Mouse (Mus musculus): ENCODE measurements at regions not wholly inside any gene's neighbourhood (a gene's known extent, or its start where the extent isn't known, plus 50 kb on each side); places are given as distances from the start of the nearest gene placed in this dataset.

GRCm38 (mm10) chr7:75026191-75026590, 282.9 kb downstream of the Sv2b start:
- no peak for TF ChIP-seq CTCF (IDR thresholded peaks at IDR 0.05; ENCODE audit: low read depth)

DNA sequence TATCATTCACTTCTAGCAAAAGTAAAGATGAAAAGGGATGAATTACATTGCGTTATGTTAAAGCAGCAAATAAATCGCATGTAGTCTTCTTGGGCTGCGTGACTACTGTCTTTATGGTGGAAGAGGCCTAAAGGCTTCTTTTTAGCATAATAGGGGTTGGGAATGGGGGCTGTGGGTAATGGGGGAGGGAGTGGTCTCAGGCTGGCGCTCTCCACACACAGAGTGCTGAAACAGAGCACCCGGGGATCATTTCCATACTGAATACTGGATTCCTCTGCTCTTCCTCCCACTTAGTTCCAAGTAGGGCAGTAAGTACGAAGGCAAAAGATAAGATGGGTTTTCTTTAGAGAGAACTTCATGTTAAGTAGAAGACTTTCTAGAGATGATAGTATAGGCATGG, 287.1 kb downstream of the Sv2b start:
- ATAC-seq (ENCODE audit: insufficient read depth, low read depth) = no peak
- WGBS = 47% methylated on average over 6 of the region's 6 CpGs
- TF ChIP-seq EP300 (IDR thresholded peaks at IDR 0.05; ENCODE audit: low read depth) (no peak), CTCF (IDR thresholded peaks at IDR 0.05; ENCODE audit: low read depth) (no peak)

More at GRCm38 (mm10) chr7:75026191-75026590, 282.9 kb downstream of the Sv2b start:
- Histone ChIP-seq H3K27me3 (ENCODE audit: control insufficient read depth, insufficient read depth, low read length) (no peaks in the 10 kb centered on the region), H3K4me3 (ENCODE audit: low read depth, low read length) (no peak overlapping the region), H3K27ac (ENCODE audit: low read depth) (no peak overlapping the region), H3K4me2 (ENCODE audit: low read depth, low read length) (no peak overlapping the region), H3K4me1 (ENCODE audit: control insufficient read depth, insufficient read depth) (no peaks in the 10 kb centered on the region), H3K9ac (replicated peaks; ENCODE audit: low read depth, low read length) (no peak overlapping the region), H3K9me3 (replicated peaks; ENCODE audit: control insufficient read depth, low read length) (0 out of 2 replicates have a peak, but pooled peaks cover 3% of the 10 kb centered on the region), H3K36me3 (replicated peaks; ENCODE audit: control insufficient read depth, insufficient read depth, low read length) (no peaks in the 10 kb centered on the region)
- DNase-seq (ENCODE audit: low spot score) (no peak), ATAC-seq (ENCODE audit: insufficient read depth, low read depth) (no peak)
- WGBS = 31% methylated on average over 2 of the region's 2 CpGs

GRCm38 (mm10) chr7:75018640-75019039, 290.4 kb downstream of the Sv2b start:
- DNase-seq (ENCODE audit: low spot score) (peak; percentile 43), ATAC-seq (ENCODE audit: insufficient read depth, low read depth) (no peak)
- H3K27ac ChIP-seq (ENCODE audit: low read depth) = no peak overlapping the region
- no peaks in the 10 kb centered on the region for H3K4me1 ChIP-seq (ENCODE audit: control insufficient read depth, insufficient read depth)
- TF ChIP-seq CTCF (IDR thresholded peaks at IDR 0.05; ENCODE audit: low read depth) (no peak), EP300 (IDR thresholded peaks at IDR 0.05; ENCODE audit: low read depth) (no peak)
- no peaks in the 10 kb centered on the region for H3K9me3 ChIP-seq (replicated peaks; ENCODE audit: control insufficient read depth, low read length)
- no peak overlapping the region for H3K4me2 ChIP-seq (ENCODE audit: low read depth, low read length)
- H3K36me3 ChIP-seq (replicated peaks; ENCODE audit: control insufficient read depth, insufficient read depth, low read length) = no peaks in the 10 kb centered on the region
- no peak overlapping the region for H3K9ac ChIP-seq (replicated peaks; ENCODE audit: low read depth, low read length)
- 39% methylated on average over 7 of the region's 7 CpGs for WGBS
- no peaks in the 10 kb centered on the region for H3K27me3 ChIP-seq (ENCODE audit: control insufficient read depth, insufficient read depth, low read length)
- no peak overlapping the region for H3K4me3 ChIP-seq (ENCODE audit: low read depth, low read length)

More for the DNA sequence above, 287.1 kb downstream of the Sv2b start:
- no peaks in the 10 kb centered on the region for H3K4me1 ChIP-seq (ENCODE audit: control insufficient read depth, insufficient read depth)
- no peak overlapping the region for H3K27ac ChIP-seq (ENCODE audit: low read depth)
- no peaks in the 10 kb centered on the region for H3K36me3 ChIP-seq (replicated peaks; ENCODE audit: control insufficient read depth, insufficient read depth, low read length)
- H3K9me3 ChIP-seq (replicated peaks; ENCODE audit: control insufficient read depth, low read length) = no peaks in the 10 kb centered on the region
- H3K4me3 ChIP-seq (ENCODE audit: low read depth, low read length) = no peak overlapping the region
- no peak for DNase-seq (ENCODE audit: low spot score)
- H3K4me2 ChIP-seq (ENCODE audit: low read depth, low read length) = no peak overlapping the region
- H3K9ac ChIP-seq (replicated peaks; ENCODE audit: low read depth, low read length) = no peak overlapping the region
- no peaks in the 10 kb centered on the region for H3K27me3 ChIP-seq (ENCODE audit: control insufficient read depth, insufficient read depth, low read length)

DNA sequence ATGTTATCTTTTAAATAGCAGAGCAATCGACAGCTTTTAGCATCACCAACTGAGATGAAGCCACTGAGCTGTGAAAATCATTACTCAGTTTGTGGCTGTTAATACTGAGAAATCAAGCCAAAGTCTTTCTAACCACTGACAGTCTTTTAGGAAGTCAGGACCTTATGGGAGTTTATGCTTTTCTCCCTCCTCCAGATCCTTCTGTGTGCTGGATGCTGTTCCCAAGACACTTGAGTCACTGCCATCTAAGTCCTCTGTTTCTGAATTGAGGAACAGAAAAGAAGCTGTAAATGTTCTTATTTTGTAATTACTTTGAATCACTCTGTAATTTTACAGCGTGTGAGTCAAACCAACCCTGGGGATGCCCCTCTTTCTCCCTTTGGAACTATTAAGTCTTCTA, 300.6 kb downstream of the Sv2b start:
- no peaks in the 10 kb centered on the region for H3K4me1 ChIP-seq (ENCODE audit: control insufficient read depth, insufficient read depth)
- ATAC-seq (ENCODE audit: insufficient read depth, low read depth) = no peak
- no peak overlapping the region for H3K27ac ChIP-seq (ENCODE audit: low read depth)
- no peaks in the 10 kb centered on the region for H3K36me3 ChIP-seq (replicated peaks; ENCODE audit: control insufficient read depth, insufficient read depth, low read length)
- H3K4me2 ChIP-seq (ENCODE audit: low read depth, low read length) = no peak overlapping the region
- no peak for DNase-seq (ENCODE audit: low spot score)
- no peak overlapping the region for H3K4me3 ChIP-seq (ENCODE audit: low read depth, low read length)
- H3K27me3 ChIP-seq (ENCODE audit: control insufficient read depth, insufficient read depth, low read length) = no peaks in the 10 kb centered on the region
- TF ChIP-seq CTCF (IDR thresholded peaks at IDR 0.05; ENCODE audit: low read depth) (no peak), EP300 (IDR thresholded peaks at IDR 0.05; ENCODE audit: low read depth) (no peak)
- no peak overlapping the region for H3K9ac ChIP-seq (replicated peaks; ENCODE audit: low read depth, low read length)
- no peaks in the 10 kb centered on the region for H3K9me3 ChIP-seq (replicated peaks; ENCODE audit: control insufficient read depth, low read length)
- WGBS = 67% methylated on average over 2 of the region's 2 CpGs

DNA sequence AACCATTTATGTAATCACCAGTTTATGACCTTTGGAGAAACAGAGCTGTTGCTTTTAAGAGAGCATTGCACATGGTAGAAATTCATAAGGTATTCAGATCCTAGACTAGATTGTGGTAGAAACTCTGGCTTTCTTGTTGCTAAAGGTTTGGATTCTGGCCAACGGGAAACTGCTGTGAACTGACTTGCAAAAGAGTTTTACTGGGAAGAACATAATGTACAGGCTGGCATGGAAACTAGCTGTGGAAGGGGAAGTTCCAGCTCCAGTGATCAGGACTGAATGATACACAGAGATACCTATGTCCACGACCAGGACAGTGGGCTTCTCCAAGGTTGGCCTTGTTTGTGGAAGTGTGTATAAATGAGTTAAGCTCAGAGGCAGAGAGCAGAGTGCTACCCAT, 318.9 kb downstream of the Sv2b start:
- Histone ChIP-seq H3K4me3 (ENCODE audit: low read depth, low read length) (no peak overlapping the region), H3K27ac (ENCODE audit: low read depth) (no peak overlapping the region), H3K4me2 (ENCODE audit: low read depth, low read length) (no peak overlapping the region), H3K9ac (replicated peaks; ENCODE audit: low read depth, low read length) (no peak overlapping the region), H3K9me3 (replicated peaks; ENCODE audit: control insufficient read depth, low read length) (no peaks in the 10 kb centered on the region), H3K36me3 (replicated peaks; ENCODE audit: control insufficient read depth, insufficient read depth, low read length) (no peaks in the 10 kb centered on the region), H3K27me3 (ENCODE audit: control insufficient read depth, insufficient read depth, low read length) (no peaks in the 10 kb centered on the region), H3K4me1 (ENCODE audit: control insufficient read depth, insufficient read depth) (no peaks in the 10 kb centered on the region)
- DNase-seq (ENCODE audit: low spot score) (no peak), ATAC-seq (ENCODE audit: insufficient read depth, low read depth) (no peak)
- TF ChIP-seq EP300 (IDR thresholded peaks at IDR 0.05; ENCODE audit: low read depth) (no peak), CTCF (IDR thresholded peaks at IDR 0.05; ENCODE audit: low read depth) (no peak)
- WGBS = 59% methylated on average over 2 of the region's 2 CpGs

GRCm38 (mm10) chr7:74979479-74979878, 329.6 kb downstream of the Sv2b start:
- Histone ChIP-seq H3K27me3 (ENCODE audit: control insufficient read depth, insufficient read depth, low read length) (no peaks in the 10 kb centered on the region), H3K4me2 (ENCODE audit: low read depth, low read length) (no peak overlapping the region), H3K9ac (replicated peaks; ENCODE audit: low read depth, low read length) (no peak overlapping the region), H3K4me1 (ENCODE audit: control insufficient read depth, insufficient read depth) (no peaks in the 10 kb centered on the region), H3K36me3 (replicated peaks; ENCODE audit: control insufficient read depth, insufficient read depth, low read length) (no peaks in the 10 kb centered on the region), H3K4me3 (ENCODE audit: low read depth, low read length) (no peak overlapping the region), H3K27ac (ENCODE audit: low read depth) (no peak overlapping the region), H3K9me3 (replicated peaks; ENCODE audit: control insufficient read depth, low read length) (no peaks in the 10 kb centered on the region)
- TF ChIP-seq EP300 (IDR thresholded peaks at IDR 0.05; ENCODE audit: low read depth) (no peak), CTCF (IDR thresholded peaks at IDR 0.05; ENCODE audit: low read depth) (no peak)
- 25% methylated on average over 2 of the region's 2 CpGs for WGBS
- no peak for ATAC-seq (ENCODE audit: insufficient read depth, low read depth)
- DNase-seq (ENCODE audit: low spot score) = no peak
